Mouse (Mus musculus): ENCODE results near the gene Fgfr2.
"Not testable (repeated sequence)": the region's sequence is repeated elsewhere in the genome, so short reads cannot be mapped to it uniquely, and the experiment has no call there.

Gene Fgfr2

DNA sequence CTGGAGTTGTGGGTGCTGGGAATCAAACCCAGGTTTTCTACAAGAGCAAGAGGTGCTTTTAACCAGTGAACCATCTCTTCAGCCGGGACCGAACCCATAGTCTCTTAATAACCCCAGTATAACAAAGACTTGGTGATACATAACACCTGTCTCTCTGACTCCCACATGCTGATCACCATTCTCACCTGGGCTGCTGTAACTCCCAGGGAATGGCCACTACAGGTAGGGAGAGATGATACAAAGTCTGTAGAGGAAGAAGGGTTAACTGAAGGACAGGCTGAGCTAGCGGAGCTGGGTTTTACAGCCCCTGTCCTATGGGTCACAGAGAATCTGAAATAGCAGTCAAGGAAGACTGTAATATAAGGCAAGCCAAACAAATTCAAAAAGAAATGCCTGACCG, 2580.0 kb downstream of the Fgfr2 start:
- no peak for DNase-seq

- no peak for DNase-seq
Observed at GRCm38 (mm10) chr7:130540176-130540575, 2583.0 kb downstream of the Fgfr2 start.

DNA sequence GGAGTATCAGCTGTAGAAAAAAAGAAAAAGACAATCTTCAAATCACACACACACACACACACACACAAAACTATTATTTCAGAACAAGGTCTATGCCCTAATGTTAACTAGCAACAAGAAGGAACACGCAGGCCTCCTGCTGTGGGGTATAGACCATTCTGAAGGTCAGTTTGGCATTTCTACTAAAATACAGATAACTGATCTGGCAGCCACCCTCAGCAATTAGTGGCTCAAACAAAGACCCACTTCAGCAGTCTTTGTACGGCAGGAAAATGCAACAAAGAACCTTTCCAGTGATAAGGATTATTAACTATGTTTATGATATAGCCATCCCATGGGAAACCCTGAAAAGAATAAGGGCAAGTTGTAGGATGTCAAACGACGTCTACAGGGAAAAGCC, 2586.1 kb downstream of the Fgfr2 start:
- DNase-seq: no peak

DNA sequence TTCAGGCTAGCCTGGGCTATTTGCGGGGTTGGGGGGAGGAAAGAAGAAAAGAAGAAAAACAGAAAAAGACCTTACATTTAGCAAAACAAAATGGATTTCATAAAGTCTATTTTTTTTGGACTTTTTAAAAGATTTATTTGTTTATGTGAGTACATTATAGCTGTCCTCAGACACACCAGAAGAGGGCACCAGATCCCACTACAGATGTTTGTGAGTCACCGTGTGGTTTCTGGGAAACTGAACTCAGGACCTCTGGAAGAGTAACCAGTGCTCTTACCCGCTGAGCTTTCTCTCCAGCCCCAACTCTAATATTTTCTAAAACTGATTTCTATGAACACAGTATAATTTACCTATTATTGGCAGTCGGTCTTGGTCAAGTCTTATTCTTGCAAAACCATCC, 2588.0 kb downstream of the Fgfr2 start:
- DNase-seq: no peak

DNA sequence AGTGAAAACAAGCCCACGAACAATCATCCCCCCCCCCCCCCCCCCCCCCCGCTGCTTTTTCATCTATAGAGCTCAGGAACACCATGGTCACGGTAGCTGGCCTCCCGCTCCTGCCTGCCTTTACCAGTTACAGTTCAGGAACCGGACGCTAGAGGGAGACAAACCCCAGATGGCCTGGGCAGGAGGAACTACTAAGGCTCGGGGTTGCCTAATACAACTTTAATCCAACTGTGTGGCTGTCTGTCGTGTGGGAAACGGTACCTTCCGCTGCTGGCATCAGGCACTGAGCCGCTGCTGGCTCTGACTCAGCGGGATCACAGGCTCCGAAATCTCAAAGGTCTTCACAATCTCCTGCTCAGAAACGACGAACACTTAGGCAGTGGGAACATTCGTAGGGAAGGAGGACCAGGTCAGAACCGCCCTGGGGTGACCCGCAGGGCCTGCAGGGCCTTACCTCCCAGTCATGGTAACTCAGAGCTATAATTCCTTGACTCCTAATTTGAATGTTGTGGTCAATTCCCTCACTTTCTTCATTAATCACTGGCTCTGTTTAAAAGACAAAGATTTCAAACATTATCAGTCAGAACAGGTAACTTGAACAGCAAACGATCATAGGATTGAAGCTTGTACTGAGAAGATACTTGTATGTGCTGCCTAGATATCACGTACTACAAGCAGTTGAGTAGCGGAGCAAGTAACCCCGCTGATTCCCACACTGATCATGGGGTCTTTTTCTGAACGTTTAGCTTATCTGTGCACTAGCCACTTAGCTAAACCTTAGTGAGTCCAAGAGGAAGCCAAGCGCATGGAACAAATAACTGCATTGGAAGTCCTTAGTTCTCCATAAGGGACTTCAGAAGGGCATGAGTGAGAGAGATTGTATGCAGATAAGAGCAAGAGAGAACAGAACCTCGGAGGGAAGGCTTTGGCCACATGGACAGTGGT, 2589.6 kb downstream of the Fgfr2 start:
- peak; percentile 95 for DNase-seq

DNA sequence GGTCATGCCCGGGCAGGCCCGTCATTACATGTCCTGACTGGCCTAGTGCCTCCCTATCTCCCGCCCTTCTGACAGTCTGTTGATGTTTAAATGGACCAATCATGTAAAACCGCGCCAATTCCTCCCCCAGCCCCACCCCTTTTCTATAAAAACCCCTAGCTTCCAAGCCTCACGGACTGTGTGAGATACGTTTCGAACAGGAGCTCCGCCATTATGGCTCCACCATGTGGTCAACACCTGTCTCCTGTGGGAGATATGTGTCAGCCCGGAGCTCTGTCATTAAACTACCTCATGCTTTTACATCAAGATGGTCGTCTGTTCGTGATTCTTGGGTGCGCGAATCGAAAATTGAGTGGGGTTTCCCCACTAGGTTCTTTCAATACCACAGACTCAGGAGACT, 2592.0 kb downstream of the Fgfr2 start:
- not testable (repeated sequence) for DNase-seq

GRCm38 (mm10) chr7:130527306-130527705, 2595.8 kb downstream of the Fgfr2 start:
- no peak for DNase-seq

DNA sequence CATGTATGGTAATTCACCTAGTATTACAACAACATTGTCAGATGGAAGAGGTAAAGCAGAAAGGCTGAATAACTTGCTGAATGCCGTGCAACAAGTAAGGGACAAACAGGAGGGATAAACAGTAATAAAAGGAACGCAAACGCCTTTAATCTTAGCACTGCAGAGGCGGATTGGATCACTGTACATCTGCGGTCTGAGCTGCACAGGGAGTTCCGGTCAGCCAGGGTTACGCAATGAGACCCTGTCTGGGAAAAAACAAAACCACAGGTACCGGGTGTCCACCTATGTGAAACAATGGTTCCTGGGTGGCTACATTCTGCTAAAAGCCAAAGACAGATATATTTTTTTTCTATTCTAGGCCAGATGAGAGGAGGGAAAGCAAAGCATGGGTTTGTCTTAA, 2599.7 kb downstream of the Fgfr2 start:
- no peak for DNase-seq

GRCm38 (mm10) chr7:130520812-130521422, 2602.2 kb downstream of the Fgfr2 start:
- no peak for DNase-seq

GRCm38 (mm10) chr7:130520049-130520425, 2603.1 kb downstream of the Fgfr2 start, which contains the start of gene Ate1:
Ate1 (minus strand) TSS chr7:130520369.
- DNase-seq: no peak

DNA sequence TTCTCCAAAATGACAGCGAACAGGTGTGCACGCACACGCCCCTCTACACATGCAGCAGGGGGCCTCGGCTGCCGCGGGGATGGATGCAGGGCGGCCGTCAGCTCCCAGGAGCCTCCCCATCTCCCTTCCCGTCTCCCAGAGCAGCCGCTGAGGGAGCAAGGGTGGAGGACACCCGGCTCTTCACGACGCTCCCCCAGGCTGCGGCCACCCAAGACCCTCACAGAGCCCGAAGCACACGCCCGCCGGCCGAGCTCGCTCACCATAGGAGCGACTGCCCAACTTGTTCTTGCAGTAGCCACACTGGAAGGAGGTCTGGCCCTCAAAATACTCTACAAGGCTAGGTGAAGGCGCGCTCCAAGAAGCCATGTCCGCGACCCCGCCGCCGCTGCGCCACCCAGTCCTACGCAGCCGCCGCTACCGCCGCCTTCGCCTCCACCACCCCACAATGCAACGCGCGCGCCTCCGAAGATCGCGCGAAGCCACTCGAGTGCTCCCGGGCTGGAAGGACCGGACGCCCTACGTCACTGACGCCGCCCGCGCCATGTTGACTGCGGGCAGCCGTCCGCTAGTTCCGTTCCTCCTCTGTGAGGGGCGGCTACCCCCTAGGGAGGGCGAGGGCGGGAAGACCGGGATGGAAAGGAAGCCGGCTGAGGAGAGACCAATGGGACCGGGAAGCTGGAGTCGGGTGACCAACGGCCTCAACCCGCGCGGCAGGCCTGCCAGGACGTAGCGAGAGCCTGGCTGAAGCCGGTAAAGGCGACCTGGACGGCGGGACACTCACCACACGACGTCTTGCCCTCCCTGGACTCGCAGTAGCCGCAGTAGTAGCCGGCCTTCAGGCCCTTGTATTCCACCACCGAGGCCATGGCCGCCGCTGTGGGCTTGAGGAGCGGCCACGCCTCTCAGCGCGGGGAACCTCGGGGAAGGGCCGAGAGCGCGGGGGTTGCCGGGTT, 2603.8 kb downstream of the Fgfr2 start:
- DNase-seq: peak; percentile 99

DNA sequence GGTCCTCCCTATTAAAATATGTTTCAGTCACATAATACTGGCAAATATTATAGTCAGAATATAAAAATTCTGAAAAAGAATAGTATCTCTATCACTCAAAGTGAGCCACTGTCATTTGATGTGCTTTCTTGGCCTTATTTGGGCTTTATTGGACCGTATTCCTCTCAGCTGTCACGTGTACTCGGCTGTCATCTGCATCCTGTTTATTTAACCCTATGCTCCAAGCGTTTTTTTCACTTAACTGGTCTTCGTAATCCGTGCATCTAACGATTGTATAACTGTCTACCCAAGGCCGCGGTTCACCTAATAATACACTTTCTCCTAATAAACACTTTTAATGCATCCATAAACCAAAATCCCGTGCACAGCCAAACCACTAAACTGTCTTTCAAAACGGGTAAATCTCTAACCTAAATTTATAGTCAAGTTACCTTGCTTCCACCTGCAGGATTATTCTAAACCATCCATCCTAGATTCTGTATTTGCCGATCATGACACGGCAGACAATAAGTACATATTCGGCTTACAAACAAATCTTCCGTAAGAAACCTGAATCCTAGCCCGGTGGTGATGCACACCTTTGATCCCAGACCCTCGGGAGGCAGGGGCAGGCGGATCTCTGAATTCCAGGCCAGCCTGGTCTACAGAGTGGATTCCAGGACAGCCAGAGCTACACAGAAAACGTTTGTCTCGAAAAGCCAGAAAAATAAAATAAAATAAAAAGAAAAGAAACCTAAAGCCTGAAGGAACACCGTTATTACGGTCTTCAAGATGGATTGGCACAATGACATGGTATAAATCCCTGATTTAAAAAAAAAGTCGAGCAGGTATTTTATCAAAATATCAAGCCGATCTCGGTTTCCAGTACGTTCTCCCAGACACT, 2604.7 kb downstream of the Fgfr2 start:
- DNase-seq: peak; percentile 7

- no peak for DNase-seq
Observed at GRCm38 (mm10) chr7:130510243-130510642, 2612.9 kb downstream of the Fgfr2 start.

DNA sequence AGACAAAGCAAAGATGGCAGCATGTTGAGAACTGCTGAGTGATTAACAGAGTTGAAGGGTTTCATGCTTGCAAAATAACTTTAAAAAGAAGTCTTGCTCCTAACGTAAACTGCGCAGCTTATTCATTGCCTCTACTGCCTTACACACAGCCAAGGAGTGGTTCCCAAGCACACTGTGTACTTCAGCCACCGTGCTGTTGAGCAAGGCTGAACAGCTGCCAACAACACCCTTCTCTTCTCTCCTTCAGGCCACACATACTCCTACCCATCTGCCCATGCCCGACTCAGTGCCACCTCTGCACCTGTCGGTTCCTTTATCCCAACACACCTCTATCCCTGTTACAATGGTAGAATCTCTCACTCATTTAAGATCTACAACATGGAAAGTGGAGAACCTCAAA, 2620.1 kb downstream of the Fgfr2 start:
- peak; percentile 28 for DNase-seq

GRCm38 (mm10) chr7:130501499-130501898, 2621.7 kb downstream of the Fgfr2 start:
- no peak for DNase-seq

DNA sequence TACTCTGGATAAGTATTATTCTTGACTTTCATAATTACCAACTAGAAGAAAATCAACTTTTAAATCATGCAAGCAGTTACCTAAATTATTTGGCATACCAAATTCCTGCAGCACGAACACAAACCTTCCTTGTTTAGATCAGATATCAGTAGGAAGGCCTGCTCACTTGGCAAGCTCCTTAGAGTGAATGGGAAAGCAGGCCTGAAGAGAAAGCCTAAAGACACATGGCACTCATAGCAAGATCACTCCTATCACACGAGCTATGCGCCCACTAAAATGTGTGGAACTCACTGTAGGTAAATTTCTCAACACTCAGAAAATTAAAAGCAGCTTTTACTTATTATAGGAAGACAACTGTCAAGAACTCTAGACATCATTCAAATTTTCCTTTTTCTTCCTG, 2629.8 kb downstream of the Fgfr2 start:
- DNase-seq: no peak

DNA sequence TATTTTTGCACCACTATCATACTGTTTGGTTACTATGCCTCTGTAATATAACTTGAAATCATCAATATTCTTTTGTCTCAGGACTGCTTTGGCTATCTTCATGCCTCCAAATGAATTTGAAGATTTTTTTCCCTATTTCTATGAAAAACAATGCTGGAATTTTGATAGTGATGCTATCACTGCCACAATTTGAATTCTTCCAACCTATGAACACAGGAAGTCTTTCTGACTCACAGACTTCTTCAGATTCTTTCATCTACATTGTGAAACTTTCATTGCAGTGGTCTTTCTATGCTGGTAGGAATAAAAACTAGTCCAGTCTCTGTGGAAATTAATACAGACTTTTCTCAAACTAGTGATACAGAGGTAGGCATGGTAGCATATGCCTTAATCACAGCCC, 2631.1 kb downstream of the Fgfr2 start:
- DNase-seq: no peak

DNA sequence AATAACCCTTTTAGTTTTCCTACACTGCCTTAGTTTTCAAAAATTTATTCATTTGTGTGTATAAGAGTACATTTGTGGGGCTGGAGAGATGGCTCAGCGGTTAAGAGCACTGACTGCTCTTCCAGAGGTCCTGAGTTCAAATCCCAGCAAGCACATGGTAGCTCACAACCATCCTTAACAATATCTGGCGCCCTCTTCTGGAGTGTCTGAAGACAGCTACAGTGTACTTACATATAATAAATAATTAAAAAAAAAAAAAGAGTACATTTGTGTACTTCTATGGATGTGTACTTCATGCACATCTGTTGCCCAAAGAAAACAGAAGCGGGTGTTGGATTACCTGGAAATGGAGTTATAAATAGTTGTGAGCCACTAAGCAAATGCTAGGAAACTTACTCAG, 2644.1 kb downstream of the Fgfr2 start:
- DNase-seq: not testable (repeated sequence)

GRCm38 (mm10) chr7:130475970-130476369, 2647.2 kb downstream of the Fgfr2 start:
- peak; percentile 40 for DNase-seq

DNA sequence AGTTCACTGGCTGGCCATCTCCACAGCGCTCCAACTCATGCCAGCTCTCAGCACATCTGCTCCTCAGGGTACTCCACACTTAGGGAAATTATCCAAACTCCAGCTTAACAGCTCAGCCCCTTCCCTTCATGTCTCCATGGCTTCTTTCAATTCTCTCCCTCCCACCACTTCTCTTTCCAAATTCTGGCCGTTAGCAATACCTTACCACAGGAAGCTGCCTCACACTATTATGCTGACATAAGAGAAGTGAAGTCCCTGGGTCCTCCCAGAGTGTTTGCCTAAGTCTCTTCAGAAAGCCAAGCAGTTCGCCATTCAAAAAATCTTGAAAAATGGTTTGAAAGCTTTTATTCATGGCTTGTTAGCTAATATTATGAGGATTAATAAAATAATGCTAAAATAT, 2649.3 kb downstream of the Fgfr2 start:
- DNase-seq: no peak

GRCm38 (mm10) chr7:130472683-130473082, 2650.5 kb downstream of the Fgfr2 start:
- DNase-seq: no peak

DNA sequence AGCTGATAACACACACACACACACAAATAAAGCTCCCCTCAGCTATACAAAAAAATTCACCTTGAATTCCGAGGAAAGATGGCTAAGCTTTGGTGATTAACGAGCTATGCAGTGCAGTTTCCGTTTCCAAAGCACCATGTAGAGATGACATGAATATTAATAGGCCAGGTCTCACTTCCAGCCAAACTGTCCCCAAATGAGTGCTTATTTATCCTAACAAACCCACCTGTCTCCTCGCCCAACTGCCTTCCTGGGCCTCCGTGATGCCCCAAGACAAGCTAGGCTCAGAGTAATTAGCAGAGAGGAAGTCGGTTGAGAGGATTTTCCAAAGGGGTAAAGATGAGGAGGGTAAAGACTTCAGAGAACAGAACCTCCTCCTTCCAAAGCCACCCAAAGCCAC, 2652.1 kb downstream of the Fgfr2 start:
- DNase-seq: no peak
